Mouse (Mus musculus): ENCODE data around the gene Arhgap5. TPM values are rescaled to one million over a fixed set of nuclear protein-coding genes. Genes with fewer than 3 reads are reported as not detected.

Arhgap5 gene
- polyA plus RNA-seq, 1 experiment from 2014 or later: 38.0 TPM

- Histone ChIP-seq H3K27me3 (no peaks in the 10 kb centered on the region), H3K36me3 (no peaks in the 10 kb centered on the region), H3K4me3 (replicated peaks) (no peak overlapping the region), H3K27ac (no peak overlapping the region), H3K9me3 (no peaks in the 10 kb centered on the region), H3K4me1 (replicated peaks) (peaks cover 6% of the 10 kb centered on the region), H3K9ac (replicated peaks) (no peak overlapping the region), H3K4me2 (replicated peaks) (no peak overlapping the region)
- WGBS: 77% methylated on average over 6 of the region's 6 CpGs
- no peak for ATAC-seq
Measured at GRCm38 (mm10) chr12:52493281-52493681, 10.5 kb upstream of the Arhgap5 start.

DNA sequence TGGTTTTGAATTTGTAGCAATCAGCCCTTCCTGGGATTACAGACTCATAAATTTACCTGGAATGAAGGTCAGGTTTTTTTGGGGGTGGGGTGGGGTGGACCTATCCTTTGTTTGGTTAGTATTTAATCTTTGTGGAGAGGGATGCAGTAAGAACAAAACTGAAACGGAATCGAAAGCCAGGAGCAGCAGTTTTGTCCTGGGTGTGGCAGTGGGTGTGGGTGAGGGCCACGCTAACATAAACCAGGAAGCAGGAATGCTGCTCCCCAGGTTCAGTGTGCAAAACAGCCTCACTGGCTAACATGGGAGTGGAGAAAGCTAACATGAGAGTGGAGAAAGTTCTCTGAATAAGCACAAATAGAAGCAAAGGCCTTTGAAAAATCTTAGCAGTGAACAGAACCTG lies 6.6 kb upstream of the Arhgap5 start:
- WGBS: 88% methylated on average over 3 of the region's 3 CpGs
- Histone ChIP-seq H3K9me3 (no peaks in the 10 kb centered on the region), H3K36me3 (no peaks in the 10 kb centered on the region), H3K4me3 (replicated peaks) (no peak overlapping the region), H3K4me1 (replicated peaks) (no peaks in the 10 kb centered on the region), H3K4me2 (replicated peaks) (no peak overlapping the region), H3K9ac (replicated peaks) (no peak overlapping the region), H3K27ac (no peak overlapping the region), H3K27me3 (no peaks in the 10 kb centered on the region)
- ATAC-seq: no peak

GRCm38 (mm10) chr12:52500915-52501833 lies 2.6 kb upstream of the Arhgap5 start:
- Histone ChIP-seq H3K36me3 (no peaks in the 10 kb centered on the region), H3K4me1 (replicated peaks) (peaks cover 20% of the 10 kb centered on the region), H3K9ac (replicated peaks) (no peak overlapping the region), H3K27ac (no peak overlapping the region), H3K4me2 (replicated peaks) (no peak overlapping the region), H3K9me3 (no peaks in the 10 kb centered on the region), H3K27me3 (no peaks in the 10 kb centered on the region), H3K4me3 (replicated peaks) (no peak overlapping the region)
- no peak for ATAC-seq
- 78% methylated on average over 8 of the region's 8 CpGs for WGBS

- ATAC-seq: no peak
- no peaks in the 10 kb centered on the region for H3K36me3 ChIP-seq
- H3K4me3 ChIP-seq (replicated peaks): no peak overlapping the region
- 62% methylated on average over 3 of the region's 3 CpGs for WGBS
- no peak overlapping the region for H3K9ac ChIP-seq (replicated peaks)
- no peaks in the 10 kb centered on the region for H3K27me3 ChIP-seq
- H3K4me2 ChIP-seq (replicated peaks): no peak overlapping the region
- H3K27ac ChIP-seq: no peak overlapping the region
- peaks cover 26% of the 10 kb centered on the region for H3K4me1 ChIP-seq (replicated peaks)
- H3K9me3 ChIP-seq: no peaks in the 10 kb centered on the region
Measured at GRCm38 (mm10) chr12:52502161-52502560, 1.6 kb upstream of the Arhgap5 start.

DNA sequence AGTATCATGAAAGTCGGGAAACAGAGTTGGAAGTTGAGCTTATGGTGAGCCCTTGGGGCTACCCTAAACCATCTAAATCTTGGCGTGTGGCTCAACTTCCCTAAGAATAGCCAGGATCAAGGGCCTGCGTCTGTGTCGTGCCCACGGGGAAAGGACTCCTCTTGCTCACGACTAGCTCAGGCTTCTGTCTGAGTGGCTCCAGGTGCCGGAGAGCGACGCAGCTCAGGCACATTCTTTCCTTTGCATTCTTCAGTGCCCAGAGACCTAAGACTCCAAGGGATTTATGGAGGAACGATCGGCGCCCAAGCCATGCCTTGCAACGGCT lies 679 bp upstream of the Arhgap5 start:
- Histone ChIP-seq H3K4me3 (replicated peaks) (peak overlapping the region; percentile 95), H3K9me3 (no peaks in the 10 kb centered on the region), H3K27ac (peak overlapping the region; percentile 99), H3K36me3 (no peaks in the 10 kb centered on the region), H3K9ac (replicated peaks) (peak overlapping the region; percentile 76), H3K27me3 (no peaks in the 10 kb centered on the region), H3K4me1 (replicated peaks) (peaks cover 26% of the 10 kb centered on the region), H3K4me2 (replicated peaks) (peak overlapping the region; percentile 75)
- ATAC-seq: peak; percentile 67
- WGBS: under 1% methylated on average over 13 of the region's 13 CpGs

DNA sequence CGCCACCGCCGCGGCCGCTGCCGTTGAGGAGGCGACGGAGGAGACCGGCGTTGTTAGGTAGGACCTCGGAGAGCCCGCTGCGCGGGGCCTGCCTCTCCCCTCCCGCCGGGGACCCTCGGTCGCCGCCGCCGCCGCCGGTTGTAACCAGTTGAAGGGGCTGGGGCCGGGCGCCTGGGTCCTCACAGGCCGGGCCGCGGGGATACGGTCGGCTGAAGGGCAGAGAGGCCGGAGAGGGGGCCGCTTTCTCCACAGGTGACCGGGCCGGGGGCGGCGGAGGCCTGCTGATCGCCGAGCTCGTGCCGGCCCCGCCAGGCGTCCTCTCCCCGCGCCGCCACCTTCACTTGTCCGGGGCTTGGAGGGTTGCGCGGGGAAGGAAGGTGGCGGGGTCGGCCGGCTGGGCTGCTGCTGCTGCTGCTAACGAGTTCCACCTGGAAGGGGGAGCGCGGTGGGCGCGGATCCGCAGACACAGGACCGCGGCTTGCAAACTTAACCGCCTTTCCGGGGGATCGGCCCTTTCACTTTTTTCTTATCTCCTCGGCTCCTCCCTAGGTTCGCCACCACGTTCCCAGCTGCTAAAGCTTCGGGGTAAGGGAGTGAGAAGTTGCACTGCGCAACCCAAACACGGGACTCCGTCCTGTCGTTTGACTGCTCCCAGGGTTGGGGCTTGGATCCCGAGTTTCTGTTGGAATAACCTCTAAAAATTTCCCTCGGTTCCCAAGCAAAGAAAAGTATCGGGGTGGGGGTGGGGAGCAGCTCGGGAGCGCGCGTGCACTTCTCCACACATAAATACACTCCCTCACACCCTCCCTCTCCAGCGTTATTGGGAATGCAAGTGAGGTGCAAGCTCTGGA lies 784 bp downstream of the Arhgap5 start:
- H3K4me1 ChIP-seq (replicated peaks): peaks cover 26% of the 10 kb centered on the region
- H3K27me3 ChIP-seq: no peaks in the 10 kb centered on the region
- under 1% methylated on average over 72 of the region's 78 CpGs for WGBS
- H3K4me3 ChIP-seq (replicated peaks): peak overlapping the region; percentile 95
- no peaks in the 10 kb centered on the region for H3K9me3 ChIP-seq
- peak overlapping the region; percentile 79 for H3K4me2 ChIP-seq (replicated peaks)
- peak; percentile 54 for ATAC-seq
- peak overlapping the region; percentile 99 for H3K27ac ChIP-seq
- peak overlapping the region; percentile 97 for H3K9ac ChIP-seq (replicated peaks)
- no peaks in the 10 kb centered on the region for H3K36me3 ChIP-seq

DNA sequence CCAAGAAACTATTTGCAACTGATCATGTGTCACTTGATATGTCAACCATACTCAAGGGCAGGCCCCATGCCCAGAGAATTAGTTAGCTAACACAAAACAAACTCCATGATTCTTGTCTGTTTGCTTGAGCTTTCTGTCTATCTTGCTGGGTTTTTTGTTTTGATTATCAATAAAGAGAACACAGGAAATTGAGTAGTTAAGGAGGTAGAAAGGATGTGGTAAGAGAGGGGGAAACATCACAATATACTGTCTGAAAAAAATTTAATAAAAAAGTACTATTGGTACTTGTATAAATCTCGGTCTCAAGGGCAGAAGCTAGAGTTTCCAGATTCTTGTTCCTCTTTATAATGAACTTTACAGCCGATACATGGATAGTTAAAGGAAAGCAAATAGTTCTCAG lies 20.9 kb downstream of the Arhgap5 start:
- no peaks in the 10 kb centered on the region for H3K4me1 ChIP-seq (replicated peaks)
- WGBS: 93% methylated on average over 2 of the region's 2 CpGs
- no peak overlapping the region for H3K27ac ChIP-seq
- no peak overlapping the region for H3K4me3 ChIP-seq (replicated peaks)
- no peaks in the 10 kb centered on the region for H3K27me3 ChIP-seq
- ATAC-seq: no peak
- H3K9me3 ChIP-seq: no peaks in the 10 kb centered on the region
- 0 out of 2 replicates have a peak, but pooled peaks cover under 1% of the 10 kb centered on the region for H3K36me3 ChIP-seq
- H3K4me2 ChIP-seq (replicated peaks): no peak overlapping the region
- H3K9ac ChIP-seq (replicated peaks): no peak overlapping the region

GRCm38 (mm10) chr12:52525486-52525885 lies 21.7 kb downstream of the Arhgap5 start:
- Histone ChIP-seq H3K27me3 (no peaks in the 10 kb centered on the region), H3K36me3 (no peaks in the 10 kb centered on the region), H3K9me3 (no peaks in the 10 kb centered on the region), H3K9ac (replicated peaks) (no peak overlapping the region), H3K4me2 (replicated peaks) (no peak overlapping the region), H3K4me3 (replicated peaks) (no peak overlapping the region), H3K4me1 (replicated peaks) (no peaks in the 10 kb centered on the region), H3K27ac (no peak overlapping the region)
- WGBS: 96% methylated on average over 1 of the region's 1 CpGs
- ATAC-seq: no peak

DNA sequence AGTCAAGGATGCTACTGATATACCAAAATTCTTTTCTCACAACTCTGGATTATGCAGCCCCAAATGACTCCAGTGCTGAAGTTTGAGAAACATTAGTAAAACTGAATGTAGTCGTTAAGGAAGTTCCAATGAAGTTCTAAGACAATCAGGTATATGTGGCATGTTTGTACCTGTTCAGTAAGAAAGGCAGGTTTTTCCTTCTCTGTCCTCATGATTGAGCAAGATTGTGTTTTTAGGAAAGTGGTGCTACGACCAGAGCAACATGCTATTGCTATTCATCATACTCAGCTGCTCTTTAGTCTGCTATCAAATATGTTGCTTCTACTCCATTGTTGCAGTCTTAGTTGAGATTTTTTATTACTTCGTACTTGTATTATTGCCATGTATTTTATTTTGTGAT lies 26.0 kb downstream of the Arhgap5 start:
- ATAC-seq: no peak
- Histone ChIP-seq H3K4me3 (replicated peaks) (no peak overlapping the region), H3K4me2 (replicated peaks) (no peak overlapping the region), H3K27ac (no peak overlapping the region), H3K27me3 (no peaks in the 10 kb centered on the region), H3K9ac (replicated peaks) (no peak overlapping the region), H3K36me3 (no peaks in the 10 kb centered on the region), H3K4me1 (replicated peaks) (no peaks in the 10 kb centered on the region), H3K9me3 (no peaks in the 10 kb centered on the region)
- WGBS: 91% methylated on average over 3 of the region's 3 CpGs

DNA sequence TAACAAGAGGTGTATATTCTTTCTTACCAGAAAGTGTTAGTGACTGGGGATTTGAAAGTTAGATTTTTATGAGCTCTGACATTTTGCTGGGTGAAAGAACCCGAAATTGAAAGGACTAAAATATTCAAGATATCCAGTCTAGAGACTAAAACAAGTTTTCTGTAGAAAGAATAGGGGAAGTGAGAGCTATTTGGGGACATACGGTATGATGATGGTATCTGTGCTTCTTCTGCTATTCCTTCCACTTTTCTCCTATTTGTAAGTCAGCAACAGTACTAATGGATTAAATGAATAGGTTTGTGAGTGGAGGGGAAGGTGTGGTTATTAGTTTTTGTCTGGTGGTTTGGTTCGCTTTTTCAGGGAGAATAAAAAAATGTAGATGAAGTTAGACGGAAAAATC lies 37.5 kb downstream of the Arhgap5 start:
- H3K36me3 ChIP-seq: no peaks in the 10 kb centered on the region

DNA sequence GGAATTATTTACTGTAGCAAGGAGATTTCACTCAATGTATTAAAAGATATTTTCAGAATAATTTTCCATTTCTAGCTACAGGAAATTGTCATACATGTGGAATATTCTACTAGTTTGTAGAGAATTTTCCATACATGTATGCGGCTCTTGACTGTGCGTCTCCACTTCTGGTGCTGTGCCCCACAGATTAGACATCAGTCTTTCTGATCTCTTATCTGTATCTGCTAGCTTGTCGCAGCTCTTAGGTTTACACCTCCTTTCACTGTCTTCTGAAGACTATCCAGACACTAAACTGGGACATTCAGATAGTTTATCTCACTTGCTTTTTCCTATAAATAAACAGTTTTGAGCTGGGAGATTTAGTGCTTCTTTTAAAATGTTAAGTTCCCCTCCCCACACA lies 40.8 kb downstream of the Arhgap5 start:
- Histone ChIP-seq H3K4me3 (replicated peaks) (no peak overlapping the region), H3K27me3 (no peaks in the 10 kb centered on the region), H3K9me3 (no peaks in the 10 kb centered on the region), H3K36me3 (no peaks in the 10 kb centered on the region), H3K9ac (replicated peaks) (no peak overlapping the region), H3K27ac (no peak overlapping the region), H3K4me1 (replicated peaks) (no peaks in the 10 kb centered on the region), H3K4me2 (replicated peaks) (no peak overlapping the region)
- WGBS: 88% methylated on average over 3 of the region's 3 CpGs
- ATAC-seq: no peak

More for the DNA sequence above, 37.5 kb downstream of the Arhgap5 start:
- ATAC-seq: no peak
- Histone ChIP-seq H3K4me2 (replicated peaks) (no peak overlapping the region), H3K9ac (replicated peaks) (no peak overlapping the region), H3K27me3 (no peaks in the 10 kb centered on the region), H3K9me3 (no peaks in the 10 kb centered on the region), H3K4me1 (replicated peaks) (peaks cover 3% of the 10 kb centered on the region; the same call in 1 of the 2 replicates), H3K4me3 (replicated peaks) (no peak overlapping the region), H3K27ac (no peak overlapping the region)
- 91% methylated on average over 4 of the region's 4 CpGs for WGBS

DNA sequence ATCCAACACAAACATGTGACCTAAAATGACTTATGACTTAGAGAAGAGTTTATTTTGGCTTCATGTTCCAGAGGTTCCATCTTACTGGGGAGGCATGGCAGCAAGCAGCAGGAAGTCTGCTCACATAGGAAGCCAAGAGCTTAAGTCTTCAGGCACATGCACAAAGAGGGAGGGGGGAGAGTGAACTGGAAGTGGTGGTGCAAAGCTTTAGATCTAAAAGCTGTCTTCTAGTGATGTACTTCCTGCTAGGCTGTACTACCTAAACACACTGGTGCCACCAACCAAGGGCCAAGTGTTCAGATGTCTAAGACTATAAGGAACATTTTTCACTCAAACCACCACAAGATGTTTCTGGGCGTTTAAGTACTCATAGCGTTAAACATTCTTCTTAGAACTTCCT lies 48.3 kb downstream of the Arhgap5 start:
- H3K27me3 ChIP-seq: no peaks in the 10 kb centered on the region
- H3K9ac ChIP-seq (replicated peaks): no peak overlapping the region
- no peak overlapping the region for H3K4me2 ChIP-seq (replicated peaks)
- 96% methylated on average over 2 of the region's 2 CpGs for WGBS
- no peaks in the 10 kb centered on the region for H3K36me3 ChIP-seq
- no peak overlapping the region for H3K4me3 ChIP-seq (replicated peaks)
- no peaks in the 10 kb centered on the region for H3K9me3 ChIP-seq
- no peak for ATAC-seq
- H3K27ac ChIP-seq: no peak overlapping the region
- H3K4me1 ChIP-seq (replicated peaks): no peaks in the 10 kb centered on the region

Measured in midbrain, embryonic 13.5 days (tissue).